ENCODE assay signal across 21 mouse cellular contexts in the genomic region with DNA sequence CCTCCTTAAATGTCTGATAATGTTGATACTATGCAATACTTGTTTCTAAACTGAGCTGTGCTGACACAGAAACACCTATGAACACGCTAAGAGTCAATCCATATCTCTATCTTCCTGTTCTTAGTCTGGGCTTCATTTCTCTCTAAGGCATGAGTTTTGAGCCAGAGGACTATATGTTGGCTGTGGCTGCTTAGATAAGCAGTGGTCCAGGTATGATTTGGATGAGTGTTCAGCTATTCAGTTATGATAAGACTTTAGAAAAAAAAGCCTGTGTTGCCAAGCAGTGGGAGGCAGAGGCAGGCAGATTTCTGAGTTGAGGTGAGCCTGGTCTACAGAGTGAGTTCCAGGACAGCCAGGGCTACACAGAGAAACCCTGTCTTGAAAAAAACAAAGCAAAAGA. TPM values are rescaled to one million over a fixed set of nuclear protein-coding genes. Genes with fewer than 3 reads are reported as not detected.
"Had no signal": no experiment of that assay in that cellular context is flagged by ENCODE, and none has a peak within 500 bp of the region (broad histone marks: within the 10 kb centered on the region; RNA-seq: fewer than 3 reads in every experiment).

No protein-coding gene starts in this region.

- H3K4me1 ChIP-seq: neural tube, embryonic 12.5 days had no signal

- DNase-seq: kidney, adult 18-20 months; kidney, adult 9 months; kidney, postnatal 25 days; layer of hippocampus, postnatal 36 days; lung, embryonic 14.5 days; midbrain, embryonic 14.5 days; retina, postnatal 1 day; thymus, adult 18-20 months; thymus, postnatal 36 days had no signal

- H3K27ac ChIP-seq: kidney, postnatal 0 days; layer of hippocampus, adult 2 months; left cerebral cortex, adult 2 months; liver, embryonic 15.5 days; macrophage; neural tube, embryonic 12.5 days had no signal

- H3K36me3 ChIP-seq: liver, embryonic 15.5 days; neural tube, embryonic 12.5 days had no signal

- ATAC-seq: inflammation-experienced regulatory T-cells, adult 6 months; intestine, embryonic 16.5 days; lung, postnatal 0 days had no signal

- H3K27me3 ChIP-seq: neural tube, embryonic 12.5 days had no signal

- H3K9me3 ChIP-seq: liver, embryonic 15.5 days; megakaryocyte, embryonic 14.5 days; neural tube, embryonic 12.5 days had no signal

- H3K9ac ChIP-seq: liver, embryonic 15.5 days; lung, embryonic 14.5 days; neural tube, embryonic 12.5 days had no signal

- H3K4me3 ChIP-seq: layer of hippocampus, adult 2 months; left cerebral cortex, adult 2 months; liver, embryonic 15.5 days; megakaryocyte, embryonic 14.5 days; neural tube, embryonic 12.5 days had no signal

- H3K4me2 ChIP-seq: liver, embryonic 15.5 days; lung, embryonic 14.5 days; midbrain, embryonic 11.5 days; neural tube, embryonic 12.5 days had no signal

RNA-seq across cellular contexts. Expression of gene Cdcp1, which starts 32.2 kb away (rescaled TPM):
- total RNA-seq: layer of hippocampus, postnatal 36 days; neutrophil, adult 5-6 weeks had no signal
- polyA plus RNA-seq: macrophage; midbrain, embryonic 14.5 days had no signal
